Mouse (Mus musculus): ENCODE data around the gene Erc2.

Erc2 gene

GRCm38 (mm10) chr14:27775367-27775766, 153.1 kb downstream of the Erc2 start:
- no peak for DNase-seq (ENCODE audit: low spot score in 2 of 2)

GRCm38 (mm10) chr14:27778503-27778902, 156.3 kb downstream of the Erc2 start:
- DNase-seq (ENCODE audit: low spot score in 2 of 2): no peak

- no peak for DNase-seq (ENCODE audit: low spot score in 2 of 2)
These were observed 156.9 kb downstream of the Erc2 start for GRCm38 (mm10) chr14:27778982-27779701.

GRCm38 (mm10) chr14:27781221-27781620, 159.0 kb downstream of the Erc2 start:
- DNase-seq (ENCODE audit: low spot score in 2 of 2): no peak

- DNase-seq (ENCODE audit: low spot score in 2 of 2): no peak
These were observed 162.6 kb downstream of the Erc2 start for GRCm38 (mm10) chr14:27784826-27785225.

GRCm38 (mm10) chr14:27785562-27785961, 163.3 kb downstream of the Erc2 start:
- DNase-seq (ENCODE audit: low spot score in 2 of 2): no peak

GRCm38 (mm10) chr14:27789066-27789898, 167.1 kb downstream of the Erc2 start:
- DNase-seq (ENCODE audit: low spot score in 2 of 2): no peak

- no peak for DNase-seq (ENCODE audit: low spot score in 2 of 2)
These were observed 176.1 kb downstream of the Erc2 start for GRCm38 (mm10) chr14:27798184-27798934.

GRCm38 (mm10) chr14:27800766-27801165, 178.5 kb downstream of the Erc2 start:
- DNase-seq (ENCODE audit: low spot score in 2 of 2): no peak

GRCm38 (mm10) chr14:27803961-27804360, 181.7 kb downstream of the Erc2 start:
- no peak for DNase-seq (ENCODE audit: low spot score in 2 of 2)

- no peak for DNase-seq (ENCODE audit: low spot score in 2 of 2)
These were observed 182.8 kb downstream of the Erc2 start for GRCm38 (mm10) chr14:27805064-27805463.

GRCm38 (mm10) chr14:27808080-27808479, 185.9 kb downstream of the Erc2 start:
- DNase-seq (ENCODE audit: low spot score in 2 of 2): peak; percentile 29 to 55

- no peak for DNase-seq (ENCODE audit: low spot score in 2 of 2)
These were observed 186.4 kb downstream of the Erc2 start for GRCm38 (mm10) chr14:27808523-27809114.

GRCm38 (mm10) chr14:27810790-27811189, 188.6 kb downstream of the Erc2 start:
- DNase-seq (ENCODE audit: low spot score in 2 of 2): no peak

GRCm38 (mm10) chr14:27811649-27812048, 189.4 kb downstream of the Erc2 start:
- no peak for DNase-seq (ENCODE audit: low spot score in 2 of 2)

- DNase-seq (ENCODE audit: low spot score in 2 of 2): no peak
These were observed 193.5 kb downstream of the Erc2 start for GRCm38 (mm10) chr14:27815739-27816138.

- DNase-seq (ENCODE audit: low spot score in 2 of 2): no peak
These were observed 196.8 kb downstream of the Erc2 start for GRCm38 (mm10) chr14:27818986-27819385.

- no peak for DNase-seq (ENCODE audit: low spot score in 2 of 2)
These were observed 199.6 kb downstream of the Erc2 start for GRCm38 (mm10) chr14:27821801-27822200.

GRCm38 (mm10) chr14:27822566-27822965, 200.3 kb downstream of the Erc2 start:
- no peak for DNase-seq (ENCODE audit: low spot score in 2 of 2)

GRCm38 (mm10) chr14:27823048-27823447, 200.8 kb downstream of the Erc2 start:
- no peak for DNase-seq (ENCODE audit: low spot score in 2 of 2)

GRCm38 (mm10) chr14:27823897-27824296, 201.7 kb downstream of the Erc2 start:
- no peak for DNase-seq (ENCODE audit: low spot score in 2 of 2)

- DNase-seq (ENCODE audit: low spot score in 2 of 2): no peak
These were observed 204.6 kb downstream of the Erc2 start for GRCm38 (mm10) chr14:27826829-27827228.
